Mouse (Mus musculus) inflammation-experienced regulatory T-cells, adult 16 weeks (primary cell): ENCODE measurements around the gene Gm21783. TPM values are rescaled to one million over a fixed set of nuclear protein-coding genes. Genes with fewer than 3 reads are reported as not detected.

ENCODE experiments used
- polyA plus RNA-seq: library from polyadenylated mRNA; unstranded; fragments of 100-300 nt; shearing (Covaris generic); gene quantifications from one replicate; pipeline ENCODE4 v1.2.1, GENCODE M21; 2017

Gene Gm21783
- polyA plus RNA-seq, result not detected

DNA sequence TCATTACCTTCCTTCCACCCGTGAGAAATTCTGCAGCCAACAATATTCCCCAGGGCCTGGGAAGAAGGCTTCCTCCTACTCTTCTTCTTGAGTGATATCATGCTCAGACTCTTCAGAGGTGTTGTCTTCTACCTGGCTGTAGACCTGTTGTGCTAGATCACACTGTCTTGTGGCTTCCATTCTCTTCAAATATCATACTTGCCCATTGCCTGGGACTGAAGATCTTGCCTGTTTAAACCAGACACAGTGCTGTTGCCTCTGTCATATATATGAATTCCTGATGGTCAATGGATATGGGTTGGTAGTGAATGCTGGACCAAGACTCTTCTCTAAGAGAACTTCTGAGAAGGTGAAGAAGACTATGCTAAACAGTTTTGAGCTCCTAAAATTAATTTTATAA, at the start of gene Gm21783:
Gm21783 (minus strand) TSS at position 101 of the 400 bp plus-strand sequence.

